Mouse (Mus musculus): ENCODE measurements at regions not wholly inside any gene's neighbourhood (a gene's known extent, or its start where the extent isn't known, plus 50 kb on each side); places are given as distances from the start of the nearest gene placed in this dataset.

- H3K4me2 ChIP-seq: no peak overlapping the region
- no peak for ATAC-seq (ENCODE audit: low FRiP score, low read depth)
- WGBS: 82% methylated on average over 3 of the region's 3 CpGs
- H3K27me3 ChIP-seq: no peaks in the 10 kb centered on the region
- no peaks in the 10 kb centered on the region for H3K9me3 ChIP-seq
- no peak overlapping the region for H3K27ac ChIP-seq (replicated peaks)
- no peak overlapping the region for H3K9ac ChIP-seq
- H3K4me1 ChIP-seq (replicated peaks): no peaks in the 10 kb centered on the region
- H3K4me3 ChIP-seq: no peak overlapping the region
- no peaks in the 10 kb centered on the region for H3K36me3 ChIP-seq
These were observed 144.8 kb downstream of the Mdfic start for GRCm38 (mm10) chr6:15865271-15865670.

- H3K36me3 ChIP-seq: no peaks in the 10 kb centered on the region
- no peaks in the 10 kb centered on the region for H3K4me1 ChIP-seq (replicated peaks)
- H3K9me3 ChIP-seq: no peaks in the 10 kb centered on the region; the same call in 1 of the 2 replicates
- H3K4me2 ChIP-seq: no peak overlapping the region
- no peak overlapping the region for H3K9ac ChIP-seq
- no peak overlapping the region for H3K27ac ChIP-seq (replicated peaks)
- WGBS: 92% methylated on average over 5 of the region's 5 CpGs
- no peak for ATAC-seq (ENCODE audit: low FRiP score, low read depth)
- H3K27me3 ChIP-seq: no peaks in the 10 kb centered on the region
- no peak overlapping the region for H3K4me3 ChIP-seq
These were observed 161.9 kb downstream of the Mdfic start for GRCm38 (mm10) chr6:15882288-15882903.

GRCm38 (mm10) chr6:15893066-15893465 is 172.6 kb downstream of the Mdfic start:
- no peak overlapping the region for H3K4me2 ChIP-seq
- H3K27me3 ChIP-seq: no peaks in the 10 kb centered on the region
- no peak overlapping the region for H3K4me3 ChIP-seq
- no peaks in the 10 kb centered on the region for H3K36me3 ChIP-seq
- 89% methylated on average over 5 of the region's 5 CpGs for WGBS
- H3K27ac ChIP-seq (replicated peaks): no peak overlapping the region
- H3K4me1 ChIP-seq (replicated peaks): no peaks in the 10 kb centered on the region
- no peaks in the 10 kb centered on the region for H3K9me3 ChIP-seq
- ATAC-seq (ENCODE audit: low FRiP score, low read depth): no peak
- no peak overlapping the region for H3K9ac ChIP-seq

GRCm38 (mm10) chr6:15900495-15900894 is 180.0 kb downstream of the Mdfic start:
- Histone ChIP-seq H3K4me1 (replicated peaks) (no peaks in the 10 kb centered on the region), H3K9ac (no peak overlapping the region), H3K27me3 (no peaks in the 10 kb centered on the region), H3K27ac (replicated peaks) (no peak overlapping the region), H3K9me3 (no peaks in the 10 kb centered on the region), H3K4me3 (no peak overlapping the region), H3K4me2 (no peak overlapping the region), H3K36me3 (no peaks in the 10 kb centered on the region)
- ATAC-seq (ENCODE audit: low FRiP score, low read depth): no peak

GRCm38 (mm10) chr6:15902665-15903274 is 182.3 kb downstream of the Mdfic start:
- Histone ChIP-seq H3K27me3 (no peaks in the 10 kb centered on the region), H3K4me3 (no peak overlapping the region), H3K4me1 (replicated peaks) (no peaks in the 10 kb centered on the region), H3K9ac (no peak overlapping the region), H3K9me3 (no peaks in the 10 kb centered on the region), H3K36me3 (no peaks in the 10 kb centered on the region), H3K4me2 (no peak overlapping the region), H3K27ac (replicated peaks) (no peak overlapping the region)
- ATAC-seq (ENCODE audit: low FRiP score, low read depth): no peak
- WGBS: 40% methylated on average over 2 of the region's 2 CpGs

- Histone ChIP-seq H3K4me2 (no peak overlapping the region), H3K36me3 (no peaks in the 10 kb centered on the region), H3K4me1 (replicated peaks) (no peaks in the 10 kb centered on the region), H3K9ac (no peak overlapping the region), H3K9me3 (no peaks in the 10 kb centered on the region; the same call in 1 of the 2 replicates), H3K4me3 (no peak overlapping the region), H3K27ac (replicated peaks) (no peak overlapping the region), H3K27me3 (no peaks in the 10 kb centered on the region)
- WGBS: 72% methylated on average over 1 of the region's 1 CpGs
- ATAC-seq (ENCODE audit: low FRiP score, low read depth): peak; percentile 42; the same call in 1 of the 2 replicates
These were observed 190.1 kb downstream of the Mdfic start for GRCm38 (mm10) chr6:15910420-15911167.

DNA sequence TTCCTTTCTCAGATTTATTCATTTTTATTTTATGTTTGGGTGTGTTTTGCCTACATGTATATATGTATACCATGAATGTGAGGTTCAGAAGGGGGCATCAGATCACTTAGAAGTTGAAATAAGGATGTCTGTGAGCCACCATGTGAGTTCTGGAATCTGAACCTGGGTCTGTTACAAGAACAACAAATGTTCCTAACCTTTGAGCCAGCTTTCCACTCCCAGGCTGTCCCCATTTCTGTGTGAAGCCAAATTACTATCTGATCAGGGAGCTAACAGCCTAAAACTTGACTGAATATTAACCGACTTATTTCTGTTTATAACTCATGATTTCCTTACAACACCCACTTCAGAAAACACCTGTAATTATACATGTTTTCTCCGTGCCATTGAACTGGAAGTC is 209.2 kb downstream of the Mdfic start:
- no peak overlapping the region for H3K27ac ChIP-seq (replicated peaks)
- 87% methylated on average over 2 of the region's 2 CpGs for WGBS
- H3K4me3 ChIP-seq: no peak overlapping the region
- no peaks in the 10 kb centered on the region for H3K9me3 ChIP-seq
- H3K4me1 ChIP-seq (replicated peaks): no peaks in the 10 kb centered on the region
- H3K4me2 ChIP-seq: no peak overlapping the region
- no peaks in the 10 kb centered on the region for H3K36me3 ChIP-seq
- no peak for ATAC-seq (ENCODE audit: low FRiP score, low read depth)
- H3K9ac ChIP-seq: no peak overlapping the region
- H3K27me3 ChIP-seq: no peaks in the 10 kb centered on the region

GRCm38 (mm10) chr6:15950251-15950650 is 229.8 kb downstream of the Mdfic start:
- WGBS: 92% methylated on average over 2 of the region's 2 CpGs

GRCm38 (mm10) chr6:15987334-15987733 is 266.9 kb downstream of the Mdfic start:
- Histone ChIP-seq H3K27ac (replicated peaks) (no peak overlapping the region), H3K9ac (no peak overlapping the region), H3K4me1 (replicated peaks) (no peaks in the 10 kb centered on the region), H3K36me3 (no peaks in the 10 kb centered on the region), H3K9me3 (no peaks in the 10 kb centered on the region), H3K4me2 (no peak overlapping the region), H3K27me3 (no peaks in the 10 kb centered on the region), H3K4me3 (no peak overlapping the region)
- no peak for ATAC-seq (ENCODE audit: low FRiP score, low read depth)
- 43% methylated on average over 5 of the region's 5 CpGs for WGBS

More at GRCm38 (mm10) chr6:15950251-15950650, 229.8 kb downstream of the Mdfic start:
- H3K27me3 ChIP-seq: no peaks in the 10 kb centered on the region
- no peaks in the 10 kb centered on the region for H3K4me1 ChIP-seq (replicated peaks)
- no peak overlapping the region for H3K4me3 ChIP-seq
- no peak overlapping the region for H3K4me2 ChIP-seq
- no peak for ATAC-seq (ENCODE audit: low FRiP score, low read depth)
- no peaks in the 10 kb centered on the region for H3K36me3 ChIP-seq
- H3K9ac ChIP-seq: no peak overlapping the region
- no peaks in the 10 kb centered on the region for H3K9me3 ChIP-seq
- no peak overlapping the region for H3K27ac ChIP-seq (replicated peaks)

All from hindbrain, embryonic 15.5 days (tissue).